Mouse (Mus musculus): ENCODE measurements at regions not wholly inside any gene's neighbourhood (a gene's known extent, or its start where the extent isn't known, plus 50 kb on each side); places are given as distances from the start of the nearest gene placed in this dataset.

- DNase-seq, result no peak
Observed at GRCm38 (mm10) chr4:45746451-45746850, 52.4 kb upstream of the Aldh1b1 start.

DNA sequence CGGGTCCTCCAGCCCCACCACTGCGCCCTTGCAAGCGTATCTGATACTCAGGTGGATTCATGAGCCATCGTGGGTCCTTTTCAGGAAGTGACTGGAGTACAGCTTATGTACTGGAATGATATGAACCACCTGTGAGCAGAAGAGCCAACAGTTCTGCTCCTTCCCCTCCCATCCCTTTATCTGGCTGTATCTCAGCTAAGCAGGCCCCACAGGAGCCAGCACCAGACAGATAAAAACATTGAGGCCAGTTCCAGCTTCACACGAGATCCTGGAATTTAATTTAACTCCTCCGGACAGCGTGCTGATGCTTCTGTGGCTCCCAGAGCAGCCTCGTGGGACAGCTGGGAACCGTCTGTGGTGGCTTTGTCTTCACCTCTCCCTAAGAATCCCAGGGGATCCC is 53.1 kb upstream of the Aldh1b1 start:
- no peak for DNase-seq

DNA sequence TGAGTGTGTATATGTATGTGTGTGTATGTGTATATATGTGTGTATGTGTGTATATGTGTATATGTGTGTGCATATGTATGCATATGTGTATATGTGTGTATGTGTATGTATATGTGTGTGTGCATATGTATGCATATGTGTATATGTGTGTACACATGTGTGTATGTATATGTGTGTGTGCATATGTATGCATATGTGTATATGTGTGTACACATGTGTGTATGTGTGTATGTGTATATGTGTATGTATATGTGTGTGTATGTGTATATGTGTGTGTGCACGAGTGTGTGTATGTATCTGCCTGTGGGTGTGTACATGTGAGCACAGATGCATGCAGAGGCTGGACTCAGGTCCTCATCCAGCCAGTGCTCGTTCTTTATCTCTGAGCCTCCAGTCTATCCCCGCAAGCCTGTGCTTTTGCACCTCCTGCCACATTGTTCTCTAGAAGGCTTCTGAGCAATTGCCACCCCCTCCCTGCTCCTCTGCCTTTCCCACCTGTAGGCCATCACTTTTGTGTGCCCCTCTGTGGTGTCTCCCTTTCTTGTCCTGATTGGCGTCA is 53.9 kb upstream of the Aldh1b1 start:
- no peak for DNase-seq

DNA sequence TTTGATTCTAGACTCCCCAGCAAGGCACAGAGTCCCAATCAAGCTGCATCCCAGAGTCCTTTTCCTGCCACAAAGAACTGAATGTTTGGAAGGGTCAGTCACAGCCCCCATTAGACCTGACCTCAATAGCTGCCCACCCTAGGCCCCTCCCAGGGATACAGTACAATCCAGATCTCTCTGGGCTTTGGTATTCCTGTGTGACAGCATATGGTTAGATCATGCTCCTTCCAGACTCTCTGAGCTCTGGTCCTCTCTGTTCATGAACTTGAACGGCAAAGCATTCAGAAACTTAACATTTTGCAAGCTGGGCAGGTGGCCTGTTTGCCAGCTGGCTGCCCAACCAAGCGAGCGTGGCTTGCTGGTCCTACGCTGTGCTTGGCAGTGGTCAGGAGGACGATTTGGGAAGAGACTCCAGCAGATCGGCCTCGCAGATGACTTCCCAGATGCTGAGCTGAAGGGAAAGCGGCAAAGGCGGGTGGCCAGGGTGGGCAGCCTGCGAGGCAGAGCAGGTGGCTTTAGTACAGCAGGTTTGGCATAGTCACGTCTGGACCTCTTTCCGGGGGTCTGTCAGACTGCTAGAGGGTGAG is 58.0 kb upstream of the Aldh1b1 start:
- DNase-seq, result no peak

DNA sequence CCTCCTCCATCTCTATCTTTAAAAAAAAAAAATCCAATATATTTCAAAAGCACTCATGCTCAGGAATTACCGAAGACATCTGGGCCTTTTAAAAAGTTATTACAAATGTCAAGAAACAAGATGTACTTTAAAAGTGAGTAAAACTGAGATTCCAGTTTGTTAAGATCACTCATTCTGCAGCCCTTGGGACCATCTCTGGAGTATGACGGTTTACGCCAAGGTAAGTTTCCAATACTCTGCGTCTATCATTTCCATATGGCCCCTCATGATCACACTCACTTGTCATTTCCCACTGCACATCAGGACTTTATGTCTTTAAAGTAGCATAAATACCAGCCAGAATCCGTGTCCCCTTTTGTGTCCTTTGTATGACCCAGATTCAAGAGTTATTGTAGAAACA is 58.5 kb upstream of the Aldh1b1 start:
- no peak for DNase-seq

DNA sequence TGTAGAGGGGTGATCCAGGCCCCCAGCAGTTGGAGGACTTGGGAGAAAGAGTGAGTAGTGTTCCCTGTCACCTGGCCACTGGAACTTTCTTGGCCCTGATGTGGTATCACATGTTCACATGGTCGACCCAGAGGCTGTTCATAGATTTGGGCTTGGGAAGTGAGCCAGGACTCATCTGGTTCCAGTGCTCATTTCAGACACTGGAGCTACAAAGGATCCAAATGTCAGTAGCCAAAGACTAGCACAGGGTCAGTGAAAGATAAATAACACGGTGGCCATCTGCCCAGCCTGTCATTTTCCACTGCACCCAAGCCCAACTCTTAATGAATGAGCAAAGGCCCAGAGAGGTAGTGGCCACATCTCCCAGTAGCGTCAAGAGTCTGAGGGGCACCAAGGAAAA is 59.1 kb upstream of the Aldh1b1 start:
- no peak for DNase-seq

- no peak for DNase-seq
Observed at GRCm38 (mm10) chr4:45739168-45739567, 59.7 kb upstream of the Aldh1b1 start.

GRCm38 (mm10) chr4:45738746-45739145 is 60.1 kb upstream of the Aldh1b1 start:
- DNase-seq, result no peak

- DNase-seq, result no peak
Observed at GRCm38 (mm10) chr4:45736215-45736815, 62.5 kb upstream of the Aldh1b1 start.

DNA sequence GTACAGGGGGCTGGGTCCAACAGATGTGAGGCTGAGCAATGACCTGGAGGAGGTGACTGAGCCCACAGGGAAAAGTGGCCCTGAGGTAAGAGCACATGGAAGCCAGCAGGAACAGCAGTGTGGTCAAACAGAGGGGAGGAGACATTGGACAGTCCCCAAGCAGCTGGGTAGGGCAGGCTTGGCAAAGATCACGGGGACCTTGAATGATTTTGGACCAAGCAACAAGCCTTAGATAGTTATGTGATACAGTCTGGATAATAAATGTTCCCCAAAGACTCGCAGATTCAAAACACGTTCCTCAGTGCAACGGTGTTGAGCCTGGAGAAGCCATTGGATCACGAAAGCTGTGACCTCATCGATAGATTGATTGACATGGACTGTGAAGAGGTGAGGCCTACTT is 64.8 kb upstream of the Aldh1b1 start:
- no peak for DNase-seq

GRCm38 (mm10) chr4:45730862-45731831 is 67.7 kb upstream of the Aldh1b1 start:
- DNase-seq, result no peak

GRCm38 (mm10) chr4:45729801-45730200 is 69.0 kb upstream of the Aldh1b1 start:
- no peak for DNase-seq

GRCm38 (mm10) chr4:45728825-45729224 is 70.0 kb upstream of the Aldh1b1 start:
- DNase-seq, result no peak

DNA sequence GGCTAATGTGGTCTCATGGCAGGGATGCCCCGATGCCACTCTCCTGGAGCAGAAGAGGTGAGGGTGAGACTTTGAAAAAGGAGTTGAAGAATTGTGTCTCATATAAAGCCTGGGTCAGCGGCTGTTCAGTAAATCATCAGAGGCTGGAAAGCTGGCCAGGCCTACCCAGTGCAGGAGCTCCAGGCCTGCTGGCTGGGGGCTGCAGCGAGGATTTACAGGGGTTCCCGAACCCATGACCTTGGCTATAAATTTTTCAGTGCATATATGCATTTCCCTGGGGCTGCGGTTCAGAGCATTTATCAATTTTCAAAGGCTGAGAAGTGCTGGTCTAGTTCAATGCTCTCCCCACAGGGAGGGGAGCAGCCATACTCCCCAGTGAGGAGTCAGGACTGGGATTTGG is 70.9 kb upstream of the Aldh1b1 start:
- no peak for DNase-seq

DNA sequence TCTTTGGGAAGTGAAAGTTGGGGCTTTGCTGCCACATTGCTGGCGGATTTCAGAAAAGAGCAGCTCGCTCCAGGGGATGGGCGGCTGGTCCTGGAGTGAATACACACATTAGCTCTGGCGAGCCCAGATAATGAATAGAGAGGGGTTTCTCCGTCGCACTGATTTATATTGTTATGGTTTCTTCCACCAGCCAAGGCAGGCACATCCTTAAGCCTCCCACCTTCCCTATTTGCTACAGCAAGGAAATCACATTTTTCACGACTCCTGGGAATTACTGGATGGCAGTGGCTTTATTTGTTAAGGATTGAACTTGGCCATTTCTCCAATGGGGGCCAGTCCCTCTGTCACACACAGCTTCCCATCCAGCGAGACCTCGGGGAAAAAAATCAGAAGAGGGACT is 71.3 kb upstream of the Aldh1b1 start:
- no peak for DNase-seq

GRCm38 (mm10) chr4:45726783-45727182 is 72.0 kb upstream of the Aldh1b1 start:
- no peak for DNase-seq

GRCm38 (mm10) chr4:45725055-45725910 is 73.5 kb upstream of the Aldh1b1 start:
- DNase-seq, result no peak

DNA sequence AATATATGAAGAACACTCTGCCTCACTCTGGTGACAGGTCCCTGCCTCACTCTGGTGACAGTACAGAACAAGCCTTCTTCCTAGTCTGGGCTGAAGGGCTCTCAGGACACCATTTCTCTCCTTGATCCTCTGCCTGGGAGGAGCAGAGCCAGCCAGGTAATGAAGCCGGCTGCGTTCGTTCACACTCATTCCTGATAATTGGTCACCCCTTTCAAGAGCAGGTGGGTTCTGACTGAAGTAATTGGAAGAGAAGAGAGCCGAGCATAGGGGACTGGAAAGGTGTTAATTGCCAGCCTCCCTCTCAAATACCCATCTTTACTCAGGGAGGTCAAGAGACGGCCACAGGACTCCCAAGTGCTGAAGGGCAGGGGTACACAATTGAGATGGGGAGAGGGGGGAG is 78.5 kb upstream of the Aldh1b1 start:
- no peak for DNase-seq

GRCm38 (mm10) chr4:45719564-45719963 is 79.3 kb upstream of the Aldh1b1 start:
- no peak for DNase-seq

GRCm38 (mm10) chr4:45715878-45716277 is 82.9 kb upstream of the Aldh1b1 start:
- no peak for DNase-seq

DNA sequence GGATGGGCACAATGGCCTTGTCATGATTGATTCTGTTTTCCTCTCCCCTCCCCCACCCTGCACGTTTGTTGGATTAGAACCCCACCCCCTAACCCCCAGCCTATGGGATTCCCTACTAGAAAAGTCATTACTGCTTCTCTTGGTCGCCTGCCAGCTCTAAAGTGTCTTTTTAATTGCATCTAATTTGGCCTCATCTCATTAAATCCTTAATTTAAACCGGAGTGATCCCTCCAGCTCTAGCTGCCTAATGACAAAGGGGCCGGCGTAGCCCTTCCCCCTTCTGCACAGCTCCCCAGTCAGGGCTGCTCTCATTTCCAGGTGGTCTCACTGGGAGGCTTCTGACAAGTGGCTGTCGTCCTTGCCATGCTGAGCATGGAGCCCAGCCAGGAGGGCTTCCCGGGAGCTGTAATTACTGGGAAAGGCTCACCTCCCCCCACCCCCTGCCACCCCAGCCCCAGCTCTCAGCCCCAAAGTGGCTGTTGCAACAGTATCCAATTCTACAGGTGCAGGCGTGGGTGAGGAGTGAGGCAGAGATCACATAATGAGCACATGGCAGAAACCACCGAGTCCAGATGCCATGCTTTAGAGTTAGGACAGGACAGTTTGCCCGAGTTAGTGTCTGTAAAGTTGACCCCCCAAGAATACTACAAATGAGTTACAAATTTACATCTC is 84.8 kb upstream of the Aldh1b1 start:
- DNase-seq, result no peak

DNA sequence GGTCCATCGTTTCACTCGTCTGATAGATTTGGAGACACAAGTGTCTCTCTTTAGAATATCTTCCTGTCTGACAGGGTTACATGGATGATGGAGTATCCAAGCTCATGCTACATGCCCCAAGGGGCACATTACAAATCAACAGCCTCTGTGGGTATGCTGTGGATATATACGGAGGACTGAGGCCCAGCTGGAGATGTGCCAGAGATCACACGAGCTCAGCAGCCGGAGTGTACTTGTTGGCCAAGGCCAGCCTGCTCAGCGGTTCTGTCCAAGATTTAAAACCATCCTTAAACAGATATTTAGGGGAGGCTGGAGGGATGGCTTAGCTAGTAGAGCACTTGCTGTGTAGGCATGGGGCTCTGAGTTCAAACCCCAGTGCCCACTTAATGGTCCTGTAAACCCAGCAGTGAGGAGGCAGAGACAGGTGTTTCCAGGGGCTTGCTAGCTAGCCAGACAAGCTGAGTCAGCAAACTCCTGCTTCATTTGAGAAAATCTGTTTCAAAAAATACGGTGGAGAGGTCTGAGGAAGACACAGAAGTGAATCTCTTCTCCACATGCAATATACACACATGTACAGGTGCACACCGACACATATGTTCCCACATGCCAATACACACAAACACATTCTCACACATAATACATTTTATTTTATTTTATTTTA is 85.6 kb upstream of the Aldh1b1 start:
- DNase-seq, result no peak

All from right cerebral cortex, postnatal 25 days (tissue).